In genomic region chr17:55736675-55737074, GRCm38 (mm10) we compare ENCODE assay signal across 31 mouse cellular contexts. TPM values are rescaled to one million over a fixed set of nuclear protein-coding genes. Genes with fewer than 3 reads are reported as not detected.
DNase-seq lines count a peak whose midpoint lies in the region; ATAC-seq and TF ChIP-seq lines count a peak whose summit lies in the region.
"Had no signal": no experiment of that assay in that cellular context is flagged by ENCODE, and none has a peak within 500 bp of the region (broad histone marks: within the 10 kb centered on the region; RNA-seq: fewer than 3 reads in every experiment).

No protein-coding gene starts in this region.

- no peak overlapping the region for H3K4me3 ChIP-seq in liver, adult 2 months (ENCODE audit: insufficient read depth, low read depth, low read length)
- H3K4me3 ChIP-seq in liver, embryonic 11.5 days (ENCODE audit: low read depth, low read length), result no peak overlapping the region
- no peak overlapping the region for H3K4me3 ChIP-seq in gastrocnemius, adult 2 months
- H3K4me3 ChIP-seq: embryonic facial prominence, embryonic 13.5 days; forebrain, embryonic 10.5 days; forebrain, embryonic 15.5 days; hindbrain, embryonic 12.5 days; intestine, embryonic 15.5 days; lung, embryonic 15.5 days; midbrain, embryonic 13.5 days had no signal

- DNase-seq in liver, adult 2 months (ENCODE audit: extremely low read depth, low read depth, low spot score), result peak; percentile 19
- no peak for DNase-seq in liver, embryonic 11.5 days (ENCODE audit: low spot score)
- DNase-seq in gastrocnemius, adult 18-20 months (ENCODE audit: low spot score), result no peak
- DNase-seq in gastrocnemius, adult 2 months, result no peak
- no peak for DNase-seq in right cerebral cortex, postnatal 14 days
- DNase-seq: adrenal gland, postnatal 14 days; cerebellum, adult 9-10 months; heart, postnatal 14 days; kidney, adult 8-10 months; liver; retina, postnatal 1 day; right cerebral cortex, postnatal 25 days; spleen, adult 18-20 months; thymus, adult 2 months; thymus, postnatal 36 days had no signal

- no peak for ATAC-seq in liver, embryonic 11.5 days (replicated peaks; ENCODE audit: low FRiP score)
- peak; percentile 99 for ATAC-seq in common myeloid progenitor, adult 5-6 weeks (replicated peaks; ENCODE audit: low read depth, poor library complexity, severe bottlenecking)
- ATAC-seq in megakaryocyte progenitor cell, adult 5-6 weeks (replicated peaks; ENCODE audit: poor library complexity), result peak; percentile 99
- ATAC-seq: forebrain, embryonic 15.5 days; hindbrain, postnatal 0 days; intestine, embryonic 15.5 days; midbrain, embryonic 13.5 days; Patski had no signal

- H3K27ac ChIP-seq in liver, adult 2 months (replicated peaks; ENCODE audit: insufficient read depth, low read depth, low read length), result no peak overlapping the region
- no peak overlapping the region for H3K27ac ChIP-seq in liver, embryonic 11.5 days (ENCODE audit: low read depth, low read length)
- H3K27ac ChIP-seq in gastrocnemius, adult 2 months, result no peak overlapping the region
- H3K27ac ChIP-seq: embryonic facial prominence, embryonic 13.5 days; forebrain, embryonic 10.5 days; forebrain, embryonic 15.5 days; hindbrain, embryonic 12.5 days; hindbrain, postnatal 0 days; intestine, embryonic 15.5 days; kidney, postnatal 0 days; lung, embryonic 15.5 days; midbrain, embryonic 13.5 days had no signal

- TF ChIP-seq POLR2A in liver, adult 2 months (IDR thresholded peaks at IDR 0.05; ENCODE audit: extremely low read depth, insufficient read depth, low read length), result no peak

- no peak overlapping the region for H3K4me2 ChIP-seq in liver, embryonic 11.5 days
- H3K4me2 ChIP-seq: embryonic facial prominence, embryonic 13.5 days; forebrain, embryonic 15.5 days; hindbrain, embryonic 12.5 days; intestine, embryonic 15.5 days; lung, embryonic 15.5 days; midbrain, embryonic 13.5 days had no signal

- no peaks in the 10 kb centered on the region for H3K9me3 ChIP-seq in liver, embryonic 11.5 days (ENCODE audit: control insufficient read depth, low read length)
- H3K9me3 ChIP-seq: embryonic facial prominence, embryonic 13.5 days; forebrain, embryonic 10.5 days; forebrain, embryonic 15.5 days; hindbrain, embryonic 12.5 days; intestine, embryonic 15.5 days; lung, embryonic 15.5 days; midbrain, embryonic 13.5 days had no signal

- H3K79me2 ChIP-seq in liver, adult 2 months (ENCODE audit: control insufficient read depth, insufficient read depth, low read length), result no peaks in the 10 kb centered on the region

- no peak overlapping the region for H3K9ac ChIP-seq in liver, adult 2 months (ENCODE audit: low read depth, low read length)
- H3K9ac ChIP-seq in liver, embryonic 11.5 days (ENCODE audit: low read depth, low read length), result no peak overlapping the region
- H3K9ac ChIP-seq: embryonic facial prominence, embryonic 13.5 days; forebrain, embryonic 15.5 days; hindbrain, embryonic 12.5 days; intestine, embryonic 15.5 days; lung, embryonic 15.5 days; midbrain, embryonic 13.5 days had no signal

- TF ChIP-seq CTCF in liver, adult 2 months (IDR thresholded peaks at IDR 0.05; ENCODE audit: low read depth, low read length), result no peak
- TF ChIP-seq CTCF in gastrocnemius, adult 2 months (IDR thresholded peaks at IDR 0.05), result no peak

- no peaks in the 10 kb centered on the region for H3K4me1 ChIP-seq in liver, adult 2 months (ENCODE audit: control insufficient read depth, insufficient read depth, low read length)
- no peaks in the 10 kb centered on the region for H3K4me1 ChIP-seq in liver, embryonic 11.5 days (replicated peaks; ENCODE audit: control insufficient read depth, insufficient read depth, low read length)
- H3K4me1 ChIP-seq: embryonic facial prominence, embryonic 13.5 days; forebrain, embryonic 10.5 days; forebrain, embryonic 15.5 days; hindbrain, embryonic 12.5 days; intestine, embryonic 15.5 days; lung, embryonic 15.5 days; midbrain, embryonic 13.5 days had no signal

- H3K36me3 ChIP-seq in liver, adult 2 months (ENCODE audit: control insufficient read depth, insufficient read depth, low read length), result no peaks in the 10 kb centered on the region
- no peaks in the 10 kb centered on the region for H3K36me3 ChIP-seq in liver, embryonic 11.5 days (ENCODE audit: control insufficient read depth, insufficient read depth, low read length)
- H3K36me3 ChIP-seq: embryonic facial prominence, embryonic 13.5 days; forebrain, embryonic 10.5 days; forebrain, embryonic 15.5 days; hindbrain, embryonic 12.5 days; intestine, embryonic 15.5 days; lung, embryonic 15.5 days; midbrain, embryonic 13.5 days had no signal

- intact Hi-C loops in gastrocnemius, adult 2 months (cut with DNase I), result no loop called here

- 65% methylated on average over 1 of the region's 1 CpGs for WGBS in liver, adult 2 months
- WGBS in liver, embryonic 11.5 days, result 31% methylated on average over 1 of the region's 1 CpGs

- no peaks in the 10 kb centered on the region for H3K27me3 ChIP-seq in liver, adult 2 months (ENCODE audit: control insufficient read depth, insufficient read depth, low read length)
- H3K27me3 ChIP-seq in liver, embryonic 11.5 days (replicated peaks; ENCODE audit: control insufficient read depth, insufficient read depth, low read length), result no peaks in the 10 kb centered on the region
- H3K27me3 ChIP-seq: CH12.LX; embryonic facial prominence, embryonic 13.5 days; forebrain, embryonic 15.5 days; hindbrain, embryonic 12.5 days; intestine, embryonic 15.5 days; lung, embryonic 15.5 days; midbrain, embryonic 13.5 days had no signal

RNA-seq across cellular contexts. Expression of gene Adgre4, which starts 13.1 kb away (rescaled TPM):
- 7.5 and 8.2 TPM in 2 replicates for total RNA-seq in liver, adult 2 months (2014; rRNA removed)
- polyA plus RNA-seq in liver, adult 2 months (2012; rRNA removed), result 1.1 and 2.4 TPM in 2 replicates
- polyA plus RNA-seq in liver, embryonic 11.5 days (2014; fragmentation: Nextera tagmentation; extraction: Ambion mirVana), result 1.2 and 1.4 TPM in 2 replicates
- total RNA-seq in common myeloid progenitor, adult 5-6 weeks (2017), result 0.49 TPM in 1 of 2 replicates, not detected in the other
- total RNA-seq in megakaryocyte progenitor cell, adult 5-6 weeks (2015), result 0.35 and 2.3 TPM in 2 replicates
- 0.10 and 0.67 TPM in 2 replicates for total RNA-seq in megakaryocyte progenitor cell, adult 5-6 weeks (2017)
- total RNA-seq in gastrocnemius, adult 18-20 months (2021), result under 1 TPM; 0.09 to 0.12 TPM
- total RNA-seq in gastrocnemius, adult 2 months (2021), result under 1 TPM in 1 of 2 experiments, not detected in 1; 0.17 TPM
- total RNA-seq: ES-E14; left cerebral cortex, postnatal 14 days had no signal
- polyA plus RNA-seq: C2C12; hindbrain, embryonic 12.5 days; Patski had no signal

RNA-seq across cellular contexts. Expression of gene Pot1b, which starts 24.2 kb away (rescaled TPM):
- total RNA-seq in liver, adult 2 months (2014; rRNA removed), result 5.3 and 7.3 TPM in 2 replicates
- 0.55 and 0.62 TPM in 2 replicates for polyA plus RNA-seq in liver, adult 2 months (2012; rRNA removed)
- 6.7 and 7.9 TPM in 2 replicates for polyA plus RNA-seq in liver, embryonic 11.5 days (2014; fragmentation: Nextera tagmentation; extraction: Ambion mirVana)
- total RNA-seq in common myeloid progenitor, adult 5-6 weeks (2017), result 35.5 and 41.4 TPM in 2 replicates
- 16.5 and 30.6 TPM in 2 replicates for total RNA-seq in megakaryocyte progenitor cell, adult 5-6 weeks (2015)
- total RNA-seq in megakaryocyte progenitor cell, adult 5-6 weeks (2017), result 29.8 and 38.3 TPM in 2 replicates
- 1 to 10 TPM in 1 of 2 experiments, under 1 TPM in 1; 0.80 to 1.1 TPM for total RNA-seq in gastrocnemius, adult 18-20 months (2021)
- total RNA-seq in gastrocnemius, adult 2 months (2021), result 1 to 10 TPM; 1.4 to 2.4 TPM
